Mouse (Mus musculus): Measurements from ENCODE around the gene Npy5r.

- TF ChIP-seq CTCF (IDR thresholded peaks at IDR 0.05; ENCODE audit: low read depth, low read length) (no peak), GATA1 (IDR thresholded peaks at IDR 0.05; ENCODE audit: borderline replicate concordance, low read length) (no peak), POLR2AphosphoS5 (IDR thresholded peaks at IDR 0.05; ENCODE audit: insufficient replicate concordance, low read depth, low read length) (no peak), TAL1 (conservative IDR thresholded peaks at IDR 0.05; ENCODE audit: low read depth, low read length) (no peak), GATA2 (IDR thresholded peaks at IDR 0.05; ENCODE audit: borderline replicate concordance, low read depth, low read length) (no peak)
Observed at GRCm38 (mm10) chr8:66698782-66699181, 10.9 kb upstream of the Npy5r start.
